Mouse (Mus musculus): ENCODE results near the gene Ppp4r1. TPM values are rescaled to one million over a fixed set of nuclear protein-coding genes. Genes with fewer than 3 reads are reported as not detected.

Gene Ppp4r1
- polyA plus RNA-seq, 1 experiment from 2014 or later: 53.5 TPM

DNA sequence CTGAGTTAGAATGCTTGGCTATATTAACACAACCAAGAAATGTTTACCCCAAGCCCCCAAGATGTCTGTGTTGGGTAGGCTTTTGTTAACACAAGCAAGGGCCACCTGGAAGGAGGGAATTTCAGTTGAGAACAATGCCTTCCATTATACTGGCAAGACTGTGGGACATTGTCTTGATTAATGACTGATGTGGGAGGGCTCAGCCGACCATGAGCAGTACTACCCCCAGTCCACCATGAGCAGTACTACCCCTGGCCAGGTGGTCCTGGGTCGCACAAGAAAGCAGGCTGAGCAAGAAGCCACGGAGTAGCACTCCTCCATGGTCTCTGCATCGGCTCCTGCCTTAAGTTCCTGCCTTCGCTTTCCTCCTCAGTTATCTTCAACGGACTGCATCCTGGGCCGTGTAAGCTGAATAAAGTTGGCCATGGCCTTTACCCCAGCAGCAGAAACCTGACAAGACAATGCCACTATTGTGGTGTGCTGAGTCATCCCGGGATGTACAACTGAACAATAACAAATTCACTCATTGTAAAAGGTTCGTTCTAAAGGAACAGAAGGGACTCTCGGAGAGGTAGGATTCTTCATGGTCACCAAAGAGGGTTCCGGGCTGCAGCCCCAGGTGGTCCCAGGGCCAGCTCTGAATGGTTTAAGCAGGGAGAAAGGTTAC is 38.6 kb upstream of the Ppp4r1 start:
- Histone ChIP-seq H3K9me3 (ENCODE audit: control insufficient read depth, low read length) (no peaks in the 10 kb centered on the region), H3K27me3 (ENCODE audit: control insufficient read depth, insufficient read depth, low read length) (no peaks in the 10 kb centered on the region), H3K4me1 (ENCODE audit: control insufficient read depth, insufficient read depth, low read length) (no peaks in the 10 kb centered on the region), H3K4me2 (replicated peaks; ENCODE audit: low read depth, low read length) (no peak overlapping the region), H3K27ac (ENCODE audit: low read depth, low read length) (no peak overlapping the region), H3K36me3 (ENCODE audit: control insufficient read depth, insufficient read depth, low read length) (no peaks in the 10 kb centered on the region), H3K4me3 (ENCODE audit: low read length) (no peak overlapping the region), H3K9ac (ENCODE audit: low read depth, low read length) (no peak overlapping the region)
- WGBS: 79% methylated on average over 11 of the region's 11 CpGs
- no peak for ATAC-seq (ENCODE audit: low FRiP score, low TSS enrichment)

DNA sequence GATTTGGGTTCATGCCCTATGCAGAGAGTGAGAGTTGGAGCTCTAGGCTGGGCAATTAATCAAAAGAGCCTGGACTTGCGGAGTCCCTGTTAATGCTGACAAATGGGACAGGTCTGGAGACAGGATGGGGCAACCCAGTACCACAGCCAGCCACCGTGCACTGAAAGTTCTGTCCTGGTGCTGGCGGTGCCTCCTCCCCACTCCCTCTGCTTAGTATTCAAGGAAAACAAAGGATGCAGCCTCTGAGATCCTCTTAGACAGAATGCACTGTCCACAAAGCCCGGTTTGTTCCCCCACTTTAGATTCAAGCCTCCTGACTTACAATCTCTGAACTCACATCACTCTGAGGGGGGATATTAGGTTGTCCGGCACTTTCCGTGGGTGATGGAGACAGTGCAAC is 36.1 kb upstream of the Ppp4r1 start:
- no peak for ATAC-seq (ENCODE audit: low FRiP score, low TSS enrichment)
- 82% methylated on average over 6 of the region's 6 CpGs for WGBS

DNA sequence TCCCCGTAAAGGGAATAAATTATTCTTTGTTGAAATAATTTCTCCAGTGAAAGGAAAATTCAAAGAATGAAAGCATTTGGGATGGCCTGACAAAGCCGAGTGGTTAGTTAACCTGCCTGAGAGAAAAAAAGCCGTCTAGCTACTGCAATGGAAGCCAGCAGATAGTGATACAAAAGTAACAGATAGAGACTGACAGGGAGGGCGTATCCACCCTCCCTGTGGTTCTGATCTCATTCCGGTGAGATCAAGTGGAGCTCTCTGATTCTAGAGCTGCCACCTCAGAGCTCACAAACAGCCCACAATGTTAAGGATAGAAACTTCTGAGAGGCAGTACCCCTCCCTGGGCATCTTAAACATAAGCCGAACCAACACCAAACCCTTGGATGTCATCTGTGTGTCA is 33.4 kb upstream of the Ppp4r1 start:
- H3K27ac ChIP-seq (ENCODE audit: low read depth, low read length): no peak overlapping the region
- H3K27me3 ChIP-seq (ENCODE audit: control insufficient read depth, insufficient read depth, low read length): no peaks in the 10 kb centered on the region
- no peaks in the 10 kb centered on the region for H3K36me3 ChIP-seq (ENCODE audit: control insufficient read depth, insufficient read depth, low read length)
- H3K9me3 ChIP-seq (ENCODE audit: control insufficient read depth, low read length): no peaks in the 10 kb centered on the region; the same call in 1 of the 2 replicates
- 77% methylated on average over 6 of the region's 6 CpGs for WGBS
- no peak for ATAC-seq (ENCODE audit: low FRiP score, low TSS enrichment)
- H3K4me2 ChIP-seq (replicated peaks; ENCODE audit: low read depth, low read length): no peak overlapping the region
- H3K9ac ChIP-seq (ENCODE audit: low read depth, low read length): no peak overlapping the region
- no peak overlapping the region for H3K4me3 ChIP-seq (ENCODE audit: low read length)
- no peaks in the 10 kb centered on the region for H3K4me1 ChIP-seq (ENCODE audit: control insufficient read depth, insufficient read depth, low read length)

More for the DNA sequence above, 36.1 kb upstream of the Ppp4r1 start:
- no peak overlapping the region for H3K27ac ChIP-seq (ENCODE audit: low read depth, low read length)
- no peaks in the 10 kb centered on the region for H3K36me3 ChIP-seq (ENCODE audit: control insufficient read depth, insufficient read depth, low read length)
- H3K27me3 ChIP-seq (ENCODE audit: control insufficient read depth, insufficient read depth, low read length): no peaks in the 10 kb centered on the region
- no peaks in the 10 kb centered on the region for H3K4me1 ChIP-seq (ENCODE audit: control insufficient read depth, insufficient read depth, low read length)
- H3K4me2 ChIP-seq (replicated peaks; ENCODE audit: low read depth, low read length): no peak overlapping the region
- no peak overlapping the region for H3K4me3 ChIP-seq (ENCODE audit: low read length)
- H3K9ac ChIP-seq (ENCODE audit: low read depth, low read length): no peak overlapping the region
- H3K9me3 ChIP-seq (ENCODE audit: control insufficient read depth, low read length): no peaks in the 10 kb centered on the region; the same call in 1 of the 2 replicates

DNA sequence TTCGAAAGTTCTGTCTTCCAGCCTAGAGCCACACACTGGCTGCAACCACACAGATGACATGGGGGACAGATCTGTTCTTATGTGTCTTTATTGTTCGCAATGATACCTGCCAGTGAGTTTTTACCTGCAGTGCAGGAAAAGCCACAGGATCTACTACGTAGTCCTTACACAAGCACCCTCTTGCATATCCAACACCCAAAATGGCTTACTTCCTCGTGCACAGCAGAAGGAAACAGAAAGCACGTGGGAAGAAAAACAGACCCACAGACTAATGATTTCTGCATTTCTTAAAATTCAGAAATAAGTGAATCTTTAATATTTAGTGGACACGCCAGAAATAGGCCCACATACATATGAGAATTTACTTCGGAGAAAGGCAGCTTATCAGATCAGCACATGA is 32.6 kb upstream of the Ppp4r1 start:
- no peaks in the 10 kb centered on the region for H3K27me3 ChIP-seq (ENCODE audit: control insufficient read depth, insufficient read depth, low read length)
- H3K9me3 ChIP-seq (ENCODE audit: control insufficient read depth, low read length): no peaks in the 10 kb centered on the region; the same call in 1 of the 2 replicates
- no peaks in the 10 kb centered on the region for H3K4me1 ChIP-seq (ENCODE audit: control insufficient read depth, insufficient read depth, low read length)
- no peaks in the 10 kb centered on the region for H3K36me3 ChIP-seq (ENCODE audit: control insufficient read depth, insufficient read depth, low read length)
- 94% methylated on average over 7 of the region's 7 CpGs for WGBS
- no peak overlapping the region for H3K4me2 ChIP-seq (replicated peaks; ENCODE audit: low read depth, low read length)
- H3K27ac ChIP-seq (ENCODE audit: low read depth, low read length): no peak overlapping the region
- no peak overlapping the region for H3K9ac ChIP-seq (ENCODE audit: low read depth, low read length)
- ATAC-seq (ENCODE audit: low FRiP score, low TSS enrichment): no peak
- H3K4me3 ChIP-seq (ENCODE audit: low read length): no peak overlapping the region

DNA sequence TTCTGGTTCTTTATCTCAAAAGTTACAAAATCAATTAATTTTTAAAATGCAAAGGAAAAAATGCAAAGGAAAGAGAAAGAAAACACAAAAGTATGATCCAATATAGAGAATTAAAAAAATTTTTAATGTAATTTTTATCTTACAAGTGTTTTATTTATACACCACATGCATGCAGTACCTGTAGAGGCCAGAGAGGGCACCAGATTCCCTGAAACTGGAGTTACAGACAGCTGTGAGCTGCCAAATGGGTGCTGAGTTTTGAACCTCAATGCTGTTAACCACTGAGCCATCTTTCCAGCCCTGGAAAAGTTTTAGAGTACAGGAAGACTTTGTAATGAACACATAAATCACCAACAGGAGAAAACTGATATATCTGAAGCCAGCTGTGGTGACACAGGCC is 32.1 kb upstream of the Ppp4r1 start:
- H3K4me2 ChIP-seq (replicated peaks; ENCODE audit: low read depth, low read length): no peak overlapping the region
- H3K9me3 ChIP-seq (ENCODE audit: control insufficient read depth, low read length): no peaks in the 10 kb centered on the region; the same call in 1 of the 2 replicates
- H3K27ac ChIP-seq (ENCODE audit: low read depth, low read length): no peak overlapping the region
- H3K36me3 ChIP-seq (ENCODE audit: control insufficient read depth, insufficient read depth, low read length): no peaks in the 10 kb centered on the region
- no peaks in the 10 kb centered on the region for H3K27me3 ChIP-seq (ENCODE audit: control insufficient read depth, insufficient read depth, low read length)
- H3K4me3 ChIP-seq (ENCODE audit: low read length): no peak overlapping the region
- H3K9ac ChIP-seq (ENCODE audit: low read depth, low read length): no peak overlapping the region
- no peaks in the 10 kb centered on the region for H3K4me1 ChIP-seq (ENCODE audit: control insufficient read depth, insufficient read depth, low read length)
- no peak for ATAC-seq (ENCODE audit: low FRiP score, low TSS enrichment)

DNA sequence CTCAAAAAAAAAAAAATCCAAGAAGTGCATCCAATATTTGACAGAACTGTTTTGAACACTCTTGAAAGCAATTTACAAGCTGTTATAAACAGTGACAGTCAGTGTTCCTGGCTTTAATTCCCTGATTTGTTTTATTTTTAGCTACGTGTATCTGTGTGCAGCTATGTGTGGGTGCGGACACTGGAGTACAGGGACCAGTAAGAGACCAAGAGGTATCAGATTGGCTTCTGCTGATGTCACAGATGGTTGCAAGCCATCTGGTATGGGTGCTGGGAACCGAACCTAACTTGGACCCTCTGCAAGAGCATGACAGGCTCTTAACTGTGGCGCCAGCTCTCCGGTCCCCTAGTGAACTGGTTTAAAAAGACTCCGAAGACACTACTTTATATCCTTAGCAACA is 29.2 kb upstream of the Ppp4r1 start:
- no peaks in the 10 kb centered on the region for H3K36me3 ChIP-seq (ENCODE audit: control insufficient read depth, insufficient read depth, low read length)
- H3K4me2 ChIP-seq (replicated peaks; ENCODE audit: low read depth, low read length): no peak overlapping the region
- no peak overlapping the region for H3K4me3 ChIP-seq (ENCODE audit: low read length)
- no peak overlapping the region for H3K9ac ChIP-seq (ENCODE audit: low read depth, low read length)
- H3K27ac ChIP-seq (ENCODE audit: low read depth, low read length): no peak overlapping the region
- H3K9me3 ChIP-seq (ENCODE audit: control insufficient read depth, low read length): no peaks in the 10 kb centered on the region; the same call in 1 of the 2 replicates
- WGBS: 94% methylated on average over 6 of the region's 6 CpGs
- no peaks in the 10 kb centered on the region for H3K27me3 ChIP-seq (ENCODE audit: control insufficient read depth, insufficient read depth, low read length)
- no peaks in the 10 kb centered on the region for H3K4me1 ChIP-seq (ENCODE audit: control insufficient read depth, insufficient read depth, low read length)
- no peak for ATAC-seq (ENCODE audit: low FRiP score, low TSS enrichment)

DNA sequence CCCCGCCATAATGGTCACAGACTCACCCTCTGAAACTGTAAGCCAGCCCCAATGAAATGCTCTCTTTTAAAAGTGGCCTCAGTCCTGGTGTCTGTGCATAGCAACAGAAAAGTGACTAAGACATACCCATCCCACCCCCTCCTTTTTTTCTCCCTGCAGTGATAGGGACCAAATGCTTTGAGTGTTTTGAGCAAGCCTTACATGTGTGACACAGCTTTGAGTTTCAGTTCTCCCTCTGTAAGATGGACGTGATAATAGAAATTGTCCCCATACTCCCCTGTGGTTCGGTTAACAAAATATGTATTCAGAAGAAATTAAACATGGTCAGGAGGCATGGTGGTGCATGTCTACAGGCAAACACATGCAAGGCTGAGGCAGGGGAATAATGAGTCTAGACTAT is 26.5 kb upstream of the Ppp4r1 start:
- H3K9ac ChIP-seq (ENCODE audit: low read depth, low read length): no peak overlapping the region
- no peak for ATAC-seq (ENCODE audit: low FRiP score, low TSS enrichment)
- no peaks in the 10 kb centered on the region; the same call in 1 of the 2 replicates for H3K9me3 ChIP-seq (ENCODE audit: control insufficient read depth, low read length)
- H3K36me3 ChIP-seq (ENCODE audit: control insufficient read depth, insufficient read depth, low read length): peaks cover 2% of the 10 kb centered on the region; the same call in 1 of the 2 replicates
- H3K27ac ChIP-seq (ENCODE audit: low read depth, low read length): no peak overlapping the region
- H3K4me2 ChIP-seq (replicated peaks; ENCODE audit: low read depth, low read length): no peak overlapping the region
- no peaks in the 10 kb centered on the region for H3K4me1 ChIP-seq (ENCODE audit: control insufficient read depth, insufficient read depth, low read length)
- WGBS: 100% methylated on average over 3 of the region's 3 CpGs
- H3K4me3 ChIP-seq (ENCODE audit: low read length): no peak overlapping the region
- no peaks in the 10 kb centered on the region for H3K27me3 ChIP-seq (ENCODE audit: control insufficient read depth, insufficient read depth, low read length)

DNA sequence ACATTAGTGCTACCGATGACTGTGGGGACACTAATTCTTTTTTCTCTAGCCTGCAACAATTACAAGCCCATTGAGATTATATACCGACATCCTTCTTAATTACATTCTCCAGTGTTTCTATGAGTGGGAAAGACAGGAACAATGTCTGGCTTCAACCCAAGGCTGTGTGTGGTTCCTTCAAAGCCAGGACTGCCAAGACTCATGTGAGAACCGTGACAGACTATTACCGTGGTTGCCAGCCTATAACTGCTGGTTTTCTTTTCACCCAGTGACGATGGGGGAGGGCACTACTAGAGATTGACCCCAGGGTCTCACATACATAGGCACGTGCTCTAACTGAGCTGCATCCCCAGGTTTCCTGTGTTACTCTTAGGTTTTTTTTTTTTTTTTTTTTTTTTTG is 25.2 kb upstream of the Ppp4r1 start:
- H3K4me1 ChIP-seq (ENCODE audit: control insufficient read depth, insufficient read depth, low read length): no peaks in the 10 kb centered on the region
- no peak overlapping the region for H3K4me3 ChIP-seq (ENCODE audit: low read length)
- H3K9me3 ChIP-seq (ENCODE audit: control insufficient read depth, low read length): no peaks in the 10 kb centered on the region; the same call in 1 of the 2 replicates
- H3K36me3 ChIP-seq (ENCODE audit: control insufficient read depth, insufficient read depth, low read length): peaks cover 2% of the 10 kb centered on the region; the same call in 1 of the 2 replicates
- H3K4me2 ChIP-seq (replicated peaks; ENCODE audit: low read depth, low read length): no peak overlapping the region
- WGBS: 86% methylated on average over 6 of the region's 6 CpGs
- no peak overlapping the region for H3K27ac ChIP-seq (ENCODE audit: low read depth, low read length)
- H3K9ac ChIP-seq (ENCODE audit: low read depth, low read length): no peak overlapping the region
- H3K27me3 ChIP-seq (ENCODE audit: control insufficient read depth, insufficient read depth, low read length): no peaks in the 10 kb centered on the region
- no peak for ATAC-seq (ENCODE audit: low FRiP score, low TSS enrichment)

DNA sequence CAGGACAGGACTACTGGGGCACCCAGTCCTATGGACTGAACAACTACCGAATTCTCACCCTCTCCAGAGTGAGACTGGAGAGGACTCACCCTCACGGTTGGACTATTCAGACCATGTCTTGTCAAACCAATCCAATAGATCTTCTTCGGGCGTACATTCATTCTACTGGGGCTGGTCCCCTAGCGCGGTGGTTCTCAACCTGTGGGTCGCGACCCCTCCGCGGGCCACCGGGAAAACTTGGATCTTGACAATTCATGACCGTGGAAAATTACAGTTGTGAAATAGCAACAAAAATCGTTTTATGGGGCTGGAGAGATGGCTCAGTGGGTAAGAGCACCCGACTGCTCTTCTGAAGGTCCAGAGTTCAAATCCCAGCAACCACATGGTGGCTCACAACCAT is 19.2 kb upstream of the Ppp4r1 start:
- H3K36me3 ChIP-seq (ENCODE audit: control insufficient read depth, insufficient read depth, low read length): peaks cover 2% of the 10 kb centered on the region; the same call in 1 of the 2 replicates
- no peaks in the 10 kb centered on the region for H3K27me3 ChIP-seq (ENCODE audit: control insufficient read depth, insufficient read depth, low read length)
- no peaks in the 10 kb centered on the region for H3K4me1 ChIP-seq (ENCODE audit: control insufficient read depth, insufficient read depth, low read length)
- H3K27ac ChIP-seq (ENCODE audit: low read depth, low read length): no peak overlapping the region
- H3K9me3 ChIP-seq (ENCODE audit: control insufficient read depth, low read length): no peaks in the 10 kb centered on the region
- no peak overlapping the region for H3K9ac ChIP-seq (ENCODE audit: low read depth, low read length)
- no peak overlapping the region for H3K4me3 ChIP-seq (ENCODE audit: low read length)
- ATAC-seq (ENCODE audit: low FRiP score, low TSS enrichment): no peak
- no peak overlapping the region for H3K4me2 ChIP-seq (replicated peaks; ENCODE audit: low read depth, low read length)
- 96% methylated on average over 14 of the region's 14 CpGs for WGBS

Data from kidney, embryonic 14.5 days (tissue).